9 mouse cellular contexts compared by ENCODE assay signal in the genomic region with DNA sequence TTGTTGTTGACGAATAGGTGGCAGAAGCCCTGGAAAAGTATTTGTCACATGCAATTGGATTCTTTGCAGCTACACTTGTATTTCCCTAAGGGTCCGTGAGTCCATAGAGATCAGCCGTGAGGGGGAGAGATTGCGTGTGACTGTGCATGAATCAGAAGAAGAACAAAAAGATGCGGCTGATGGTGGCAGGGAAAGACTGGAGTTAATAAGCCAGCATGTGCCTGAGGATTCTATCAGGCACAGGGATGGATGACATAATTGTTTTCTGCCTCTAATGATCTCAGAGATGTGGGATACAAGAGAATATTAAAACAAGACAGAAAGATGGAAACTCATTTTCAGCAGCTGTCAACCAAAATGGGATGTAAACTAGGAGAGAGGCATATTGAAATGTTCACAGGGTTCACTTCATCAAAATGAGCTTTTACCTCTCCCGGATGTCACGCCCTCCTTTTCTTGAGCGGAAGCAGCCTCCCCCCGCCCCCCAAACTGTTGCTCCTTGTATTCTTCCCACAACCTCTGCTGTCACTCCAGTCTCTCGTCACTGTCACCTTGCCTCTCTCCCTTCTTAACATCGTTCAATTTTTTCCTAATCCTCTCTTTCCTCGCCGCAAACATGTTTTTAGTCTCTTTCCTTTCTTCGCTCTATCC.
DNase-seq lines count a peak whose midpoint lies in the region; ATAC-seq and TF ChIP-seq lines count a peak whose summit lies in the region.
"Had no signal": no experiment of that assay in that cellular context is flagged by ENCODE, and none has a peak within 500 bp of the region (broad histone marks: within the 10 kb centered on the region; RNA-seq: fewer than 3 reads in every experiment).

No protein-coding gene starts in this region.

- no peak for TF ChIP-seq CTCF in E14TG2a.4 (conservative IDR thresholded peaks at IDR 0.05; ENCODE audit: low read length)

- peak overlapping the region; percentile 84 for H3K4me3 ChIP-seq in E14TG2a.4 (replicated peaks; ENCODE audit: low read length)
- H3K4me3 ChIP-seq in forebrain, embryonic 16.5 days (replicated peaks; ENCODE audit: low read length) = peak overlapping the region; percentile 66
- peak overlapping the region; percentile 52 for H3K4me3 ChIP-seq in limb, embryonic 12.5 days (replicated peaks)

- no peaks in the 10 kb centered on the region for H3K9me3 ChIP-seq in E14TG2a.4 (ENCODE audit: low read length)
- H3K9me3 ChIP-seq in forebrain, embryonic 16.5 days (ENCODE audit: control insufficient read depth, low read length) = no peaks in the 10 kb centered on the region
- H3K9me3 ChIP-seq in limb, embryonic 12.5 days = no peaks in the 10 kb centered on the region

- peaks cover 26% of the 10 kb centered on the region for H3K27me3 ChIP-seq in E14TG2a.4 (ENCODE audit: insufficient read depth, low read length)
- H3K27me3 ChIP-seq in forebrain, embryonic 16.5 days (replicated peaks; ENCODE audit: control insufficient read depth, insufficient read depth, low read length) = no peaks in the 10 kb centered on the region
- H3K27me3 ChIP-seq in limb, embryonic 12.5 days = no peaks in the 10 kb centered on the region
- H3K27me3 ChIP-seq: CH12.LX had no signal

- DNase-seq in heart, adult 11 months = peak; percentile 86
- no peak for DNase-seq in heart, postnatal 25 days (ENCODE audit: low spot score)
- peak; percentile 64 for DNase-seq in retina, embryonic 14.5 days (ENCODE audit: low spot score)
- no peak for DNase-seq in frontal cortex, postnatal 14 days (ENCODE audit: low spot score in 2 of 2)

- peak overlapping the region; percentile 86 for H3K9ac ChIP-seq in forebrain, embryonic 16.5 days (replicated peaks; ENCODE audit: low read depth, low read length)
- H3K9ac ChIP-seq in limb, embryonic 12.5 days (replicated peaks) = peak overlapping the region; percentile 47

- no peaks in the 10 kb centered on the region for H3K36me3 ChIP-seq in E14TG2a.4 (ENCODE audit: insufficient read depth, low read length)
- H3K36me3 ChIP-seq in forebrain, embryonic 16.5 days (ENCODE audit: control insufficient read depth, insufficient read depth) = no peaks in the 10 kb centered on the region
- no peaks in the 10 kb centered on the region for H3K36me3 ChIP-seq in limb, embryonic 12.5 days

- H3K4me2 ChIP-seq in forebrain, embryonic 16.5 days (ENCODE audit: low read length) = peak overlapping the region; percentile 96
- H3K4me2 ChIP-seq in limb, embryonic 12.5 days = peak overlapping the region; percentile 78

- ATAC-seq in forebrain, embryonic 16.5 days = peak; percentile 43
- ATAC-seq in limb, embryonic 12.5 days (ENCODE audit: insufficient number of reproducible peaks, insufficient read depth, low FRiP score, low TSS enrichment, low read depth) = peak; percentile 28; the same call in 1 of the 2 replicates
- ATAC-seq in megakaryocyte progenitor cell, adult 5-6 weeks (replicated peaks; ENCODE audit: poor library complexity) = no peak

- intact Hi-C loops in heart, postnatal 25 days (cut with DNase I) = loop anchor here (2.0 kb wide), 1 partner anchor 593 kb away; no protein-coding TSS in a partner anchor

- peaks cover 16% of the 10 kb centered on the region for H3K4me1 ChIP-seq in E14TG2a.4 (replicated peaks; ENCODE audit: low read depth, low read length)
- H3K4me1 ChIP-seq in forebrain, embryonic 16.5 days (replicated peaks; ENCODE audit: control insufficient read depth, insufficient read depth, low read length) = peaks cover 10% of the 10 kb centered on the region
- H3K4me1 ChIP-seq in limb, embryonic 12.5 days (replicated peaks) = peaks cover 12% of the 10 kb centered on the region; the same call in 1 of the 2 replicates

- peak overlapping the region; percentile 73 for H3K27ac ChIP-seq in forebrain, embryonic 16.5 days (ENCODE audit: low read length)
- no peak overlapping the region for H3K27ac ChIP-seq in limb, embryonic 12.5 days

- WGBS in forebrain, embryonic 16.5 days = 15% methylated on average over 14 of the region's 14 CpGs
- 46% methylated on average over 14 of the region's 14 CpGs for WGBS in limb, embryonic 12.5 days

Comparison
In these comparisons a context has a peak if more than half of its experiments do, and no peak if none do; other contexts are left out.
1. DNase-seq: peak in heart, adult 11 months (single experiment) and retina, embryonic 14.5 days (single experiment); none in heart, postnatal 25 days (single experiment) and frontal cortex, postnatal 14 days (0 of 2).
2. Peak in every context shown above with its lines, with median percentiles within 50 percentile points of each other: H3K4me3 ChIP-seq.